ENCODE assay signal across 22 mouse cellular contexts in genomic region chr2:113615632-113616031, GRCm38 (mm10).
"Had no signal": no experiment of that assay in that cellular context is flagged by ENCODE, and none has a peak within 500 bp of the region (broad histone marks: within the 10 kb centered on the region; RNA-seq: fewer than 3 reads in every experiment).

No protein-coding gene starts in this region.

- H3K4me3 ChIP-seq: kidney, embryonic 15.5 days; limb, embryonic 12.5 days; limb, embryonic 15.5 days; liver, embryonic 15.5 days; lung, embryonic 15.5 days; megakaryocyte, embryonic 14.5 days; myocyte; neural tube, embryonic 13.5 days; stomach, embryonic 15.5 days had no signal

- H3K9me3 ChIP-seq: kidney, embryonic 15.5 days; limb, embryonic 15.5 days; liver, embryonic 15.5 days; lung, embryonic 15.5 days; neural tube, embryonic 13.5 days; stomach, embryonic 15.5 days had no signal

- H3K27me3 ChIP-seq: kidney, embryonic 15.5 days; liver, embryonic 15.5 days; lung, embryonic 15.5 days; megakaryocyte, embryonic 14.5 days; neural tube, embryonic 13.5 days; stomach, embryonic 15.5 days had no signal

- H3K36me3 ChIP-seq: kidney, embryonic 15.5 days; limb, embryonic 12.5 days; limb, embryonic 15.5 days; liver, embryonic 15.5 days; lung, embryonic 15.5 days; neural tube, embryonic 13.5 days; stomach, embryonic 15.5 days had no signal

- H3K4me1 ChIP-seq: kidney, embryonic 15.5 days; liver, embryonic 15.5 days; lung, embryonic 15.5 days; megakaryocyte, embryonic 14.5 days; neural tube, embryonic 13.5 days; stomach, embryonic 15.5 days had no signal

- H3K9ac ChIP-seq: kidney, embryonic 15.5 days; limb, embryonic 12.5 days; limb, embryonic 15.5 days; liver, embryonic 15.5 days; lung, embryonic 15.5 days; neural tube, embryonic 13.5 days; stomach, embryonic 15.5 days had no signal

- H3K4me2 ChIP-seq: kidney, embryonic 15.5 days; limb, embryonic 12.5 days; limb, embryonic 15.5 days; liver, embryonic 11.5 days; liver, embryonic 15.5 days; lung, embryonic 15.5 days; midbrain, embryonic 11.5 days; neural tube, embryonic 13.5 days; stomach, embryonic 15.5 days had no signal

- H3K27ac ChIP-seq: kidney, embryonic 15.5 days; limb, embryonic 12.5 days; limb, embryonic 15.5 days; liver, embryonic 15.5 days; lung, embryonic 15.5 days; neural tube, embryonic 13.5 days; stomach, embryonic 15.5 days had no signal

- DNase-seq: kidney, adult 8-10 months; kidney, postnatal 10 days; kidney, postnatal 36 days; left cerebral cortex, postnatal 4 days; lung, adult 18-20 months; lung, postnatal 10 days; lung, postnatal 36 days; retina, postnatal 1 day; right cerebral cortex, postnatal 25 days; spleen, adult 18-20 months; thymus, postnatal 25 days had no signal
